ENCODE assay signal across 7 mouse cellular contexts in genomic region chr9:110879998-110880561, GRCm38 (mm10). TPM values are rescaled to one million over a fixed set of nuclear protein-coding genes. Genes with fewer than 3 reads are reported as not detected.
DNase-seq lines count a peak whose midpoint lies in the region; ATAC-seq and TF ChIP-seq lines count a peak whose summit lies in the region.

Gene Tmie, minus strand, starts transcription at chr9:110880113.

- H3K4me2 ChIP-seq in hindbrain, postnatal 0 days (ENCODE audit: low read depth, low read length) = peak within 1 kb of the TSS; percentile 93
- peak within 1 kb of the TSS; percentile 84 for H3K4me2 ChIP-seq in limb, embryonic 12.5 days
- H3K4me2 ChIP-seq in midbrain, embryonic 11.5 days = peak within 1 kb of the TSS; percentile 70

- H3K27ac ChIP-seq in ES-E14 (ENCODE audit: insufficient read depth, low read depth, low read length, poor library complexity, severe bottlenecking) = no peak within 1 kb of the TSS
- peak within 1 kb of the TSS; percentile 81 for H3K27ac ChIP-seq in hindbrain, postnatal 0 days
- 0 out of 2 replicates have a peak within 1 kb of the TSS, but pooled peaks have one; percentile 1 for H3K27ac ChIP-seq in limb, embryonic 12.5 days
- H3K27ac ChIP-seq in midbrain, embryonic 11.5 days (ENCODE audit: low read depth, low read length) = no peak within 1 kb of the TSS
- peak within 1 kb of the TSS; percentile 37 for H3K27ac ChIP-seq in small intestine, adult 2 months (ENCODE audit: insufficient read depth, low read depth, low read length)

- no peaks in the 10 kb centered on the region for H3K27me3 ChIP-seq in hindbrain, postnatal 0 days (ENCODE audit: insufficient read depth, low read length)
- peaks cover 57% of the 10 kb centered on the region for H3K27me3 ChIP-seq in limb, embryonic 12.5 days
- peaks cover 36% of the 10 kb centered on the region for H3K27me3 ChIP-seq in midbrain, embryonic 11.5 days (ENCODE audit: control insufficient read depth, insufficient read depth, low read length)
- no peaks in the 10 kb centered on the region for H3K27me3 ChIP-seq in small intestine, adult 2 months (ENCODE audit: control insufficient read depth, insufficient read depth, low read length)

- peaks cover 4% of the 10 kb centered on the region; the same call in 1 of the 2 replicates for H3K36me3 ChIP-seq in ES-E14 (ENCODE audit: control insufficient read depth, insufficient read depth, low read length, poor library complexity, severe bottlenecking)
- H3K36me3 ChIP-seq in hindbrain, postnatal 0 days (ENCODE audit: insufficient read depth, low read length) = no peaks in the 10 kb centered on the region
- no peaks in the 10 kb centered on the region for H3K36me3 ChIP-seq in limb, embryonic 12.5 days
- no peaks in the 10 kb centered on the region for H3K36me3 ChIP-seq in midbrain, embryonic 11.5 days (ENCODE audit: control insufficient read depth, insufficient read depth, low read length)
- peaks cover 8% of the 10 kb centered on the region for H3K36me3 ChIP-seq in small intestine, adult 2 months (ENCODE audit: control insufficient read depth, insufficient read depth, low read length)

- H3K4me3 ChIP-seq in ES-E14 (ENCODE audit: insufficient read depth in 1 of 2, low read depth in 1 of 2, low read length in 2 of 2, poor library complexity in 1 of 2, severe bottlenecking in 1 of 2) = peak within 1 kb of the TSS; percentile 63 to 76
- peak within 1 kb of the TSS; percentile 58 for H3K4me3 ChIP-seq in hindbrain, postnatal 0 days (ENCODE audit: low read length)
- H3K4me3 ChIP-seq in limb, embryonic 12.5 days (replicated peaks) = peak within 1 kb of the TSS; percentile 58
- peak within 1 kb of the TSS; percentile 34 for H3K4me3 ChIP-seq in midbrain, embryonic 11.5 days (ENCODE audit: low read depth, low read length)
- H3K4me3 ChIP-seq in small intestine, adult 2 months (ENCODE audit: low read depth, low read length) = peak within 1 kb of the TSS; percentile 84

- no peaks in the 10 kb centered on the region for H3K9me3 ChIP-seq in ES-E14 (ENCODE audit: control insufficient read depth, insufficient read depth, low read depth, low read length)
- H3K9me3 ChIP-seq in hindbrain, postnatal 0 days (ENCODE audit: low read length) = no peaks in the 10 kb centered on the region
- no peaks in the 10 kb centered on the region for H3K9me3 ChIP-seq in limb, embryonic 12.5 days
- no peaks in the 10 kb centered on the region for H3K9me3 ChIP-seq in midbrain, embryonic 11.5 days (ENCODE audit: control insufficient read depth, low read length)

- in situ Hi-C loops in ES-E14 (cut with MboI; ENCODE audit: low sequenced_read_pairs in 2 of 2, unreplicated experiment in 2 of 2) = loop anchor here in 1 of 2 experiments (10.0 kb wide), 1 partner anchor 165 kb away; no protein-coding TSS in a partner anchor

- no peak; the same call in 1 of the 2 replicates for TF ChIP-seq POLR2A in small intestine, adult 2 months (IDR thresholded peaks at IDR 0.05; ENCODE audit: low read depth, low read length)

- peak within 1 kb of the TSS; percentile 42 for H3K9ac ChIP-seq in ES-E14 (ENCODE audit: insufficient read depth, low read depth, low read length, poor library complexity, severe bottlenecking)
- H3K9ac ChIP-seq in hindbrain, postnatal 0 days (replicated peaks; ENCODE audit: low read length) = peak within 1 kb of the TSS; percentile 58
- H3K9ac ChIP-seq in limb, embryonic 12.5 days (replicated peaks) = peak within 1 kb of the TSS; percentile 67
- H3K9ac ChIP-seq in midbrain, embryonic 11.5 days (ENCODE audit: low read length) = peak within 1 kb of the TSS; percentile 10; the same call in 1 of the 2 replicates

- 2% methylated on average over 47 of the region's 57 CpGs for WGBS in hindbrain, postnatal 0 days
- WGBS in limb, embryonic 12.5 days = under 1% methylated on average over 57 of the region's 57 CpGs
- WGBS in midbrain, embryonic 11.5 days = under 1% methylated on average over 57 of the region's 57 CpGs
- under 1% methylated on average over 57 of the region's 57 CpGs for WGBS in small intestine, adult 2 months

- peak; percentile 55 for ATAC-seq in hindbrain, postnatal 0 days
- peak; percentile 70 for ATAC-seq in limb, embryonic 12.5 days (ENCODE audit: insufficient number of reproducible peaks, insufficient read depth, low FRiP score, low TSS enrichment, low read depth)
- no peak for ATAC-seq in midbrain, embryonic 11.5 days (ENCODE audit: low FRiP score)

- no peak for DNase-seq in ES-E14 (ENCODE audit: low read depth, low spot score)
- DNase-seq in adrenal gland, postnatal 36 days = peak; percentile 85 to 92
- peak; percentile 81 for DNase-seq in gastrocnemius, postnatal 25 days
- DNase-seq in hindbrain, postnatal 0 days (ENCODE audit: low spot score) = peak; percentile 69
- DNase-seq in midbrain, embryonic 11.5 days (ENCODE audit: low spot score, missing footprints) = peak; percentile 90

- peaks cover 0 to 23% of the 10 kb centered on the region in 2 experiments; a peak in 3 of 4 replicates for H3K4me1 ChIP-seq in ES-E14 (ENCODE audit: control insufficient read depth in 2 of 2, insufficient read depth in 2 of 2, low read length in 2 of 2, poor library complexity in 1 of 2)
- H3K4me1 ChIP-seq in hindbrain, postnatal 0 days (ENCODE audit: insufficient read depth, low read length) = peaks cover 11% of the 10 kb centered on the region
- H3K4me1 ChIP-seq in limb, embryonic 12.5 days (replicated peaks) = peaks cover 16% of the 10 kb centered on the region
- H3K4me1 ChIP-seq in midbrain, embryonic 11.5 days (ENCODE audit: control insufficient read depth, insufficient read depth, low read length) = peaks cover 13% of the 10 kb centered on the region
- peaks cover 36% of the 10 kb centered on the region for H3K4me1 ChIP-seq in small intestine, adult 2 months (ENCODE audit: control insufficient read depth, insufficient read depth, insufficient read length, low read length)

- TF ChIP-seq CTCF in hindbrain, postnatal 0 days (IDR thresholded peaks at IDR 0.05; ENCODE audit: low read depth) = no peak
- no peak for TF ChIP-seq CTCF in small intestine, adult 2 months (IDR thresholded peaks at IDR 0.05; ENCODE audit: extremely low read depth, insufficient read length, insufficient replicate concordance, low read depth, low read length)

TF ChIP-seq in ES-E14, 5 proteins besides CTCF, POLR2A, EP300 and RAD21:
- no peak for TF ChIP-seq ZC3H11A (IDR thresholded peaks at IDR 0.05; ENCODE audit: borderline replicate concordance, low read depth, low read length)
- TF ChIP-seq MAFK (IDR thresholded peaks at IDR 0.05; ENCODE audit: insufficient read depth, low read depth, low read length) = no peak
- no peak for TF ChIP-seq HCFC1 (IDR thresholded peaks at IDR 0.05; ENCODE audit: borderline replicate concordance, insufficient read depth, low read length)
- no peak for TF ChIP-seq ZNF384 (IDR thresholded peaks at IDR 0.05; ENCODE audit: low read depth, low read length)
- no peak for TF ChIP-seq CHD2 (IDR thresholded peaks at IDR 0.05; ENCODE audit: low read depth, low read length)

RNA-seq across cellular contexts. Expression of gene Tmie, which starts in this region (rescaled TPM):
- total RNA-seq in ES-E14 (2012; rRNA removed) = 0.67 and 0.79 TPM in 2 replicates
- 1 to 10 TPM; 2.0 to 3.0 TPM for total RNA-seq in adrenal gland, postnatal 36 days (2021)
- total RNA-seq in gastrocnemius, postnatal 25 days (2021) = under 1 TPM; 0.43 to 0.62 TPM
- 5.7 and 6.8 TPM in 2 replicates for total RNA-seq in hindbrain, postnatal 0 days (2014; rRNA removed)
- 6.2 and 7.1 TPM in 2 replicates for polyA plus RNA-seq in hindbrain, postnatal 0 days (2015; fragmentation: Nextera tagmentation; extraction: Ambion mirVana)
- polyA plus RNA-seq in limb, embryonic 12.5 days (2016; fragmentation: Nextera tagmentation; extraction: Ambion mirVana) = 0.68 and 0.87 TPM in 2 replicates
- polyA plus RNA-seq in midbrain, embryonic 11.5 days (2014; fragmentation: Nextera tagmentation; extraction: Ambion mirVana) = 0.18 and 0.22 TPM in 2 replicates
- 0.76 and 0.82 TPM in 2 replicates for polyA plus RNA-seq in small intestine, adult 2 months (2012; rRNA removed)

Comparison
In these comparisons a context has a peak if more than half of its experiments do, and no peak if none do; other contexts are left out.
1. Peak in DNase-seq in gastrocnemius, postnatal 25 days; RNA of the gene not detected or under 1 TPM.
2. Peak in ATAC-seq, H3K4me3 ChIP-seq, H3K27ac ChIP-seq, H3K9ac ChIP-seq and H3K4me2 ChIP-seq in limb, embryonic 12.5 days; RNA of the gene not detected or under 1 TPM.
3. Peak in DNase-seq, H3K4me3 ChIP-seq, H3K9ac ChIP-seq and H3K4me2 ChIP-seq in midbrain, embryonic 11.5 days; RNA of the gene not detected or under 1 TPM.
4. H3K27ac ChIP-seq: peak in hindbrain, postnatal 0 days (single experiment) and small intestine, adult 2 months (single experiment); none in ES-E14 (single experiment) and midbrain, embryonic 11.5 days (single experiment).
5. H3K4me3 ChIP-seq: peak in every context shown above with its lines; median percentile 84 in small intestine, adult 2 months; 70 in ES-E14; 58 in hindbrain, postnatal 0 days; 58 in limb, embryonic 12.5 days; 34 in midbrain, embryonic 11.5 days.
6. H3K9ac ChIP-seq: peak in every context shown above with its lines; median percentile 67 in limb, embryonic 12.5 days; 58 in hindbrain, postnatal 0 days; 42 in ES-E14; 10 in midbrain, embryonic 11.5 days.
7. Peak in every context shown above with its lines, with median percentiles within 50 percentile points of each other: H3K4me2 ChIP-seq.